Mouse (Mus musculus) induced T-regulatory cell, adult 2 months (primary cell): ENCODE measurements around the gene Olfr1283.
"Not testable (repeated sequence)": the region's sequence is repeated elsewhere in the genome, so short reads cannot be mapped to it uniquely, and the experiment has no call there.

Experiments
- DNase-seq: peaks from one replicate; pipeline ENCODE4 v3.0.0-alpha.2; 2012; ENCODE audit warnings: low read depth

Gene Olfr1283

DNA sequence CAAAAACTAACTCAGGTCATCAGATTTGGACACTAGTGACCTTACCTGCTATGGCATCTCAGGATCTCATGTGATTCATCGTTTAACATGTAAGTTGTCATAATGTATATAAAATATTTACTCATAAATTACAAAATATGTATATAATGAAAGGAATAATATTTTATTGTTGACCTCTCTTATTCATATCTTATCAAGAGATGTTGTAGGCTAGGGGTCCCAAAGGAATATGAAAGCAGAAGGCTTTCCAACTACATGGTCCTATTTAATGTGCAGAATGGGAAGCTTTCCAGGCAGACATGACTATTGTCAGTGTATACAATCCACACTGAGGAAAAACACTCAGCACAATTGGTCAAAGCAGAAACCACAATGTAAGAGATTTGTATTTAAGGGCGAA, at the start of gene Olfr1283:
Gene Olfr1283 (plus strand): TSS at position 301 of the 400 bp plus-strand sequence.
- no peak for DNase-seq

DNA sequence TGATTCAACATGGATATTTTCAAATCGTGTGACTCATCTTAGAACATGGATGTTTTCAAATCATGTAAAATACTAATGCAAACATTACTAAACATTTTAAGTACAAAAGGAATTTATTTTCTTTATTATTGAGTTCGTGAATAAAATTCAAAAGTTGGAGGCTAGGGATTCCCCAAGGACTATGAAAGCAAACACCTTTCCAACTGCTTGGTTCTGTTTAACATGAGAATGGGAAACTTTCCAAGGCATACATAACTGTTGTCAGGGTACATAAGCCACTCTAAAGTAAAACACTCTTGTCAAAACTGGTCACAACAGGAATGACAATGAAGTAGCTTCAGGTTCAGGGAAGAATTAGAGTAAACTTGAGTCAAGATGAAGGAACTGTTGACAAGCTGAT, 40.4 kb upstream of the Olfr1283 start, which contains the start of gene Olfr1281:
Gene Olfr1281 (plus strand): TSS at position 301 of the 400 bp plus-strand sequence.
- no peak for DNase-seq

DNA sequence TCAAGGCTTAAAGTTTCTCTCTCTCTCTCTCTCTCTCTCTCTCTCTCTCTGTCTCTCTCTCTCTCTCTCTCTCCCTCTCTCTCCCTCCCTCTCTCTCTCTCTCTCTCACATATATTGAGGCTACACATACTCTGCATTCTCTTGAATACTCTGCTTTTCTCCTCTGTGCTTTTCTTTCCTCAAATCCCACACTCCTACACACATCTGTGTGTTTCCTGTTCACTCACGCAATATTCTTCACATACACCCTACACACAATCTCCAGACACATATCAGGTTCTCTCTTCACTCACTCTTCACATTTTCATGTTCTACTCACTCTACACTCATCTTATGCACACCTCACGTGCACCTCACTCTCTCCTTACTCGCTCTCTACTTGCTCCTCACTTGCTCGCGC, 32.9 kb upstream of the Olfr1283 start:
- not testable (repeated sequence) for DNase-seq

DNA sequence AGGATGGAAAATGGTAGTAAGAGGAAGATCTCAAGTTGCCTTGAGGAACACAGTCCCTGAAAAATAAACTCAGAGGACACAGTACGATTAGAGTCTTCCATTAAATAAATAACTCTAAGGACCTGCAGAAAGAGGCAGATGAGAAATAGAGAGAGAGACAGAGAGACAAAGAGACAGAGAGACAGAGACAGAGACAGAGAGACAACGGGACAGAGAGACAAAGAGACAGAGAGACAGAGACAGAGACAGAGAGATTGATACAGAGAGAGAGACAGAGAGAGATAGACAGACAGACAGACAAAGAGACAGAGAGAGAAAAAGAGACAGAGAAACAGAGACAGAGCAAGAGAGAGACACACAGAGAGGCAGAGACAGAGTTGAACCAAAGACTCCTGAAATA, 30.6 kb upstream of the Olfr1283 start, which contains the start of gene Olfr1282:
Gene Olfr1282 (minus strand): TSS at position 101 of the 400 bp plus-strand sequence.
- DNase-seq: no peak

DNA sequence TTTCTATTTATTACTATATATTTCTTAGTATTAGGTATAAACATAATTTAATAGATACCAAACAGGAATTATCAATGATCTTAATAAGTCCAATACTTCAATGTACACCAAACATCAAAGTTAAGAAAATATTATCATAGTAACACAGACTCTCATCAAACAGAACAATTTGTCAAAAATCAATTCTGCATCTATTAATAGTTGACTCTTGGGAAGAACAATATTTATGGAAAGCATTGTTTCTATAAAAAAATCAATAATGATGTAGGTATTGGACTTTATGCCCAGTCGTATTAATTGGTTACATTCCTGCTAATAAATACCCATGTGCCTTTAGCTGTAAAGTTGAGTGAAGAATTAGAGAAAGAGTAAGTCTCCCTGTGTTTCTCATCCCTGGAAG, 8.6 kb downstream of the Olfr1283 start, which contains the start of gene Olfr1284:
Gene Olfr1284 (plus strand): TSS at position 301 of the 400 bp plus-strand sequence.
- DNase-seq: no peak
